Mouse (Mus musculus) stomach, postnatal 0 days (tissue): ENCODE results near the gene Abcc5. TPM values are rescaled to one million over a fixed set of nuclear protein-coding genes. Genes with fewer than 3 reads are reported as not detected.

Experiments
- ATAC-seq: fragments of 200-750 bp; cut with Nextera tagmentation; 2 replicates; pipeline ENCODE4 v1.8.0; 2017; ENCODE audit not compliant: low FRiP score, low TSS enrichment
- DNase-seq: peaks from one replicate; pipeline ENCODE4 v3.0.0-alpha.2; 2016; ENCODE audit warnings: low spot score
- H3K27ac ChIP-seq: fragments of 300-500 bp; sonication (generic); replicated peaks from 2 replicates; pipeline ENCODE4 v1.5.1; 2014; ENCODE audit warnings: mild to moderate bottlenecking, control low read depth
- H3K27me3 ChIP-seq: fragments of 300-500 bp; sonication (generic); 2 replicates; pipeline ENCODE4 v1.6.1; 2014; ENCODE audit warnings: low read length; ENCODE audit not compliant: control insufficient read depth, insufficient read depth
- H3K36me3 ChIP-seq: fragments of 300-500 bp; sonication (generic); 2 replicates; pipeline ENCODE4 v1.6.1; 2014; ENCODE audit warnings: low read length, mixed read lengths; ENCODE audit not compliant: control insufficient read depth, insufficient read depth
- H3K4me1 ChIP-seq: fragments of 300-500 bp; sonication (generic); replicated peaks from 2 replicates; pipeline ENCODE4 v1.6.1; 2014; ENCODE audit warnings: antibody characterized with exemption; ENCODE audit not compliant: control insufficient read depth, insufficient read depth
- H3K4me2 ChIP-seq: fragments of 300-500 bp; sonication (generic); replicated peaks from 2 replicates; pipeline ENCODE4 v1.6.1; 2014; ENCODE audit warnings: low read depth, mild to moderate bottlenecking, control low read depth, moderate library complexity
- H3K4me3 ChIP-seq: fragments of 300-500 bp; sonication (generic); 2 replicates; pipeline ENCODE4 v1.5.1; 2014; ENCODE audit warnings: low read depth, low read length, control low read depth
- H3K9ac ChIP-seq: fragments of 300-500 bp; sonication (generic); 2 replicates; pipeline ENCODE4 v1.6.1; 2014; ENCODE audit warnings: mild to moderate bottlenecking, low read length, control low read depth, mixed read lengths
- H3K9me3 ChIP-seq: fragments of 300-500 bp; sonication (generic); 2 replicates; pipeline ENCODE4 v1.6.1; 2016; ENCODE audit warnings: low read length; ENCODE audit not compliant: control insufficient read depth
- CTCF ChIP-seq: IDR thresholded peaks from 2 replicates; pipeline ENCODE4 v1.5.1; 2016; ENCODE audit warnings: antibody characterized with exemption, low read depth, mild to moderate bottlenecking, moderate library complexity
- EP300 ChIP-seq: optimal IDR thresholded peaks from 2 replicates; pipeline ENCODE3; 2016; ENCODE audit warnings: antibody characterized with exemption
- WGBS: fragments of 180-500 bp; shearing (Covaris S2); extraction: QIAGEN DNeasy Blood & Tissue Kit; methylation state at CpG from one replicate; pipeline ENCODE4 v1.1.7; 2014; 5-methylcytosine and 5-hydroxymethylcytosine counted together
- polyA plus RNA-seq: library from polyadenylated mRNA; unstranded; fragments of >200 nt; fragmentation: Nextera tagmentation; extraction: Ambion mirVana; gene quantifications from 2 replicates; pipeline ENCODE4 v1.2.1, GENCODE M21; 2015

The Abcc5 gene
- polyA plus RNA-seq, 1 experiment from 2014 or later: 15.9 TPM

DNA sequence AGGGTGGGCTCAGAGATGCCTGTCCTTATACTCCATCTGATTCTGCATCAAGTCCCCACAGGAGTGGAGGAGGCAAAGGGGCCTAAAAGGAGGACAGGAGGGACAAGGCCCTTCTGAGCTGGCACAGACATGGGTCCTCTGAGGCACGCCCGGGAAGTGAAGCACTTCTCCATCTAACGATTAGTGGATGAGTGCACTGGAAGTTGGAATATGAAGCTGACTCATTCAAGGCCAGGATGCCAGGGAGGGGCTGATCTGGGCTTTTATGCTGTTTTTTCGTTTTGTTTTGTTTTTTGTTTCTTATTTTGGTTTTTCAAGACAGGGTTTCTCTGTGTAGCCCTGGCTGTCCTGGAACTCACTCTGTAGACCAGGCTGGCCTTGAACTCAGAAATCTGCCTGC, 110.9 kb downstream of the Abcc5 start:
- H3K4me3 ChIP-seq: no peak overlapping the region
- H3K27ac ChIP-seq: no peak overlapping the region
- no peak for DNase-seq
- H3K9me3 ChIP-seq: no peaks in the 10 kb centered on the region
- no peak overlapping the region for H3K9ac ChIP-seq
- H3K4me2 ChIP-seq: no peak overlapping the region
- no peaks in the 10 kb centered on the region for H3K27me3 ChIP-seq
- ATAC-seq: no peak
- no peak for TF ChIP-seq CTCF
- WGBS: 86% methylated on average over 4 of the region's 4 CpGs
- no peaks in the 10 kb centered on the region for H3K36me3 ChIP-seq
- H3K4me1 ChIP-seq: no peaks in the 10 kb centered on the region

DNA sequence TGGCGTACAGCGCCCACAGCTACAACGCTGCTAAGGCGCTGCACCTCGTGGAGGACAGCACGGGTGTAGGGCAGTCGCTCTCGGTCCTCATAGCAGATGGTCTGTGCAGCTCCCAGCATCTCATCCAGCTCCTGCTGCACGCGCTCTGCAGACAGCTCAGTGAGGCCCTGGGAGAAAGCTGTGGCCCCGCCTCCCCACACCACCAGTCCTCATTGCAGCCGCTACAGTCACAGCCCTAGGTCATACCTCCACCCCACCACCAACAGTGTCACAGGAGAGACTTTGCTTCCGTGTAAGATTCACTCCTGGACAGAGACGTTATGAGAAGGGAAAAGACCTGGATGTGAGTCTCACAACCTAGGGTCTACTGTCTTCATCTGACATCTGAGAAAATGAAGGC, 113.9 kb downstream of the Abcc5 start:
- no peaks in the 10 kb centered on the region for H3K4me1 ChIP-seq
- no peak overlapping the region for H3K9ac ChIP-seq
- TF ChIP-seq EP300: no peak
- TF ChIP-seq CTCF: no peak
- ATAC-seq (peak; percentile 53; the same call in 1 of the 2 replicates), DNase-seq (no peak)
- WGBS: 64% methylated on average over 14 of the region's 14 CpGs
- H3K4me3 ChIP-seq: no peak overlapping the region
- H3K27me3 ChIP-seq: no peaks in the 10 kb centered on the region
- H3K36me3 ChIP-seq: no peaks in the 10 kb centered on the region
- H3K9me3 ChIP-seq: no peaks in the 10 kb centered on the region
- no peak overlapping the region for H3K27ac ChIP-seq
- no peak overlapping the region for H3K4me2 ChIP-seq

DNA sequence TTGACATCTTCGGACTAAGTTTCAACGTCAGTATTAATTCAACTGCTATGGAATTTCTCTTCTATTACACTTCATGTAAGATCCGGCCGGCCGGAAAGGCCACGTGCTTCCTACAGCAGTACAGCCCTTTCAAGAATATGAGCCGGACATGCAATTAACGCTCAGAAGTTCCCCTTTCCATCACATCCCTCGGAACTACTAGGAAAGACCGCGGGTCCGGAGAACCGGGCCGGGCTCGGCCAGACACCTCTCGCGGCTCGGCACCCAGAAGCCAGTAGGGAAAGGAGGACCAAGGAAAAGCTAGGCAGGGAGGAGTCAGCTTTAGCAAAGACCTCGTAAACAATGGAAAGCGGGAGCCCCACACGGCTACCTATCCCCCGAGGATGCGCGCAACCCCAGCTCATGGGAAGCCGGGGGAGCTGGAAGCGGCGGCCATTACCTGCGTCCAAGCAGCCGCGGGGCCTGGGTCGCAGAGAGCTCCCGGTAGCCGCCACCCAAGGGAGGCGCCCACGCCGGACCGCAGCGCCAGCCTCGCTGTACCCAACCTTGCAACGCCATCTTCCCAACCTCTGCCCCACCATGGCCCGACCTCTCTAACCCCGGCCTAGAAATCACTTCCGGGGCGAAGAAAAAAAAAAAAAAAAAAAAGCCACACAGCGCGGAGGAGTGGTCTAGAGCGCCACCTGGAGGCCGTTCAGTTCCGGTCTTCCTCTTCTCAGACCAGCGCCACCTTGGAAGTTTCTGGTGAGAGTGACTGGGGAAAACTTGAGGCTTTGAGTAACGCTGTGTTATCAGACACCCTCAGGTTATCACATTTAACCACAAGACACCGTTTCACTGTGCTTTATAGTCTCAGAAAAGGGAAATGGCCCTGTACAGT, 124.2 kb downstream of the Abcc5 start, which contains the start of gene Parl:
Gene Parl, minus strand, starts transcription at position 618 of the 880 bp plus-strand sequence.
- Histone ChIP-seq H3K27me3 (no peaks in the 10 kb centered on the region), H3K4me2 (peak within 1 kb of the TSS; percentile 77), H3K4me1 (peaks cover 2% of the 10 kb centered on the region), H3K9ac (peak within 1 kb of the TSS; percentile 79), H3K36me3 (no peaks in the 10 kb centered on the region), H3K9me3 (no peaks in the 10 kb centered on the region), H3K27ac (peak within 1 kb of the TSS; percentile 89), H3K4me3 (peak within 1 kb of the TSS; percentile 85)
- WGBS: under 1% methylated on average over 52 of the region's 52 CpGs
- ATAC-seq (peak; percentile 92), DNase-seq (peak; percentile 92)
- TF ChIP-seq CTCF (peak; percentile 96), EP300 (peak; percentile 86)

DNA sequence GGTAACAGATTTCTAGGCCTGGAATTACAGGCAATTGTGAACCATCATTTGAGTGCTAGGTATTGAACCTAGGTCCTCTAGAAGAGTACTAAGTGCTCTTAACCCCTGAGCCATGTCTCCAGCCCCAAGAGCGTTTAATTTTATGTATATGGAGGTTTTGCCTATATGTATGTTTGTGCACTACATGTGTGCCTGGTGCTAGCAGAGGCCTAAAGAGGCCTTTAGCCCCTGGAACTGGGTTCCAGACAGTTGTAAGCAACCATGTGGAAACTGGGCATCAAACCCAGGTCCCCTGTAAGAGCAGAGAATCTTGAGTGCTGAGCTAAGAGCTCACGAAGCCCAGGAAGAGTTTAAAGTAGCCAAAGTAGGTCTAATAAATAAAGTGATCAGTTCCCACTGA, 126.1 kb downstream of the Abcc5 start:
- no peak for TF ChIP-seq EP300
- TF ChIP-seq CTCF: no peak
- no peak for DNase-seq
- H3K27me3 ChIP-seq: no peaks in the 10 kb centered on the region
- 93% methylated on average over 2 of the region's 2 CpGs for WGBS
- H3K36me3 ChIP-seq: peaks cover 5% of the 10 kb centered on the region; the same call in 1 of the 2 replicates
- no peaks in the 10 kb centered on the region for H3K9me3 ChIP-seq
- no peak overlapping the region for H3K9ac ChIP-seq
- H3K27ac ChIP-seq: no peak overlapping the region
- no peak overlapping the region for H3K4me2 ChIP-seq
- H3K4me1 ChIP-seq: peaks cover 2% of the 10 kb centered on the region
- no peak for ATAC-seq
- no peak overlapping the region for H3K4me3 ChIP-seq

Other genes with a start within 250 kb of the Abcc5 start
- gene Map6d1, start 185.0 kb downstream of the Abcc5 start, polyA plus RNA-seq: 0.11 and 0.25 TPM in 2 replicates
- 107 and 112 TPM in 2 replicates for gene Parl, start 124.0 kb downstream of the Abcc5 start, polyA plus RNA-seq
- not detected in 2 replicates for gene Cyp2ab1, start 101.0 kb downstream of the Abcc5 start, polyA plus RNA-seq
- 58.2 and 58.7 TPM in 2 replicates for gene Eif2b5, start 72.4 kb upstream of the Abcc5 start, polyA plus RNA-seq
- gene Dvl3, start 90.6 kb upstream of the Abcc5 start, polyA plus RNA-seq: 8.7 and 10.0 TPM in 2 replicates
- 332 and 349 TPM in 2 replicates for gene Ap2m1, start 109.1 kb upstream of the Abcc5 start, polyA plus RNA-seq
- gene Abcf3, start 122.2 kb upstream of the Abcc5 start, polyA plus RNA-seq: 31.0 and 33.0 TPM in 2 replicates
- gene Vwa5b2, start 163.1 kb upstream of the Abcc5 start, polyA plus RNA-seq: 1.3 and 2.1 TPM in 2 replicates
- gene Eef1akmt4, start 185.2 kb upstream of the Abcc5 start, polyA plus RNA-seq: 19.2 and 21.4 TPM in 2 replicates
- gene Gm49333, start 185.2 kb upstream of the Abcc5 start, polyA plus RNA-seq: not detected in 2 replicates
- 24.5 and 25.8 TPM in 2 replicates for gene Alg3, start 185.3 kb upstream of the Abcc5 start, polyA plus RNA-seq
- gene Camk2n2, start 194.9 kb upstream of the Abcc5 start, polyA plus RNA-seq: 0.74 and 1.2 TPM in 2 replicates
- gene Ece2, start 203.4 kb upstream of the Abcc5 start, polyA plus RNA-seq: 0.61 and 0.89 TPM in 2 replicates
- 172 and 177 TPM in 2 replicates for gene Psmd2, start 225.3 kb upstream of the Abcc5 start, polyA plus RNA-seq
- 83.8 and 86.1 TPM in 2 replicates for gene Eif4g1, start 241.9 kb upstream of the Abcc5 start, polyA plus RNA-seq